Mouse (Mus musculus) limb, embryonic 10.5 days (tissue): Measurements from ENCODE around the gene Lifr. TPM values are rescaled to one million over a fixed set of nuclear protein-coding genes. Genes with fewer than 3 reads are reported as not detected.

Experiments used
- DNase-seq: peaks from one replicate; pipeline ENCODE4 v3.0.0-alpha.2; 2017; ENCODE audit warnings: low spot score
- H3K27ac ChIP-seq: fragments of 300-500 bp; sonication (generic); 2 replicates; pipeline ENCODE4 v1.5.1; 2016; ENCODE audit warnings: mild to moderate bottlenecking
- H3K27me3 ChIP-seq: fragments of 300-500 bp; sonication (generic); 2 replicates; pipeline ENCODE4 v1.6.1; 2016; ENCODE audit warnings: low read depth, mild to moderate bottlenecking; ENCODE audit not compliant: poor library complexity, severe bottlenecking
- H3K36me3 ChIP-seq: fragments of 300-500 bp; sonication (generic); 2 replicates; pipeline ENCODE4 v1.6.1; 2016; ENCODE audit warnings: mild to moderate bottlenecking, moderate library complexity
- H3K4me1 ChIP-seq: fragments of 300-500 bp; sonication (generic); 2 replicates; pipeline ENCODE4 v1.6.1; 2016
- H3K4me3 ChIP-seq: fragments of 300-500 bp; sonication (generic); 2 replicates; pipeline ENCODE4 v1.5.1; 2016; ENCODE audit warnings: mild to moderate bottlenecking, moderate library complexity
- H3K9me3 ChIP-seq: fragments of 300-500 bp; sonication (generic); replicated peaks from 2 replicates; pipeline ENCODE4 v1.6.1; 2016; ENCODE audit warnings: mild to moderate bottlenecking
- WGBS: fragments of 180-500 bp; shearing (Covaris S2); methylation state at CpG from one replicate; pipeline ENCODE4 v1.1.7; 2016; 5-methylcytosine and 5-hydroxymethylcytosine counted together
- polyA plus RNA-seq: library from polyadenylated mRNA; unstranded; fragments of >200 nt; fragmentation: Nextera tagmentation; extraction: Ambion mirVana; gene quantifications from 2 replicates; pipeline ENCODE4 v1.2.1, GENCODE M21; 2016

The Lifr gene
- polyA plus RNA-seq, 1 experiment from 2014 or later, result 12.1 TPM

GRCm38 (mm10) chr15:7203606-7204330 lies 113.4 kb downstream of the Lifr start:
- peaks cover 63% of the 10 kb centered on the region for H3K4me1 ChIP-seq
- WGBS, result 63% methylated on average over 9 of the region's 9 CpGs
- no peaks in the 10 kb centered on the region for H3K9me3 ChIP-seq
- DNase-seq, result no peak
- no peak overlapping the region for H3K4me3 ChIP-seq
- peak overlapping the region; percentile 62 for H3K27ac ChIP-seq
- H3K27me3 ChIP-seq, result no peaks in the 10 kb centered on the region
- 0 out of 2 replicates have a peak, but pooled peaks cover 6% of the 10 kb centered on the region for H3K36me3 ChIP-seq

GRCm38 (mm10) chr15:7204917-7205316 lies 114.5 kb downstream of the Lifr start:
- Histone ChIP-seq H3K9me3 (no peaks in the 10 kb centered on the region), H3K27ac (peak overlapping the region; percentile 78; the same call in 1 of the 2 replicates), H3K4me1 (peaks cover 52% of the 10 kb centered on the region), H3K4me3 (no peak overlapping the region), H3K36me3 (0 out of 2 replicates have a peak, but pooled peaks cover 6% of the 10 kb centered on the region), H3K27me3 (no peaks in the 10 kb centered on the region)
- no peak for DNase-seq
- 79% methylated on average over 13 of the region's 13 CpGs for WGBS

GRCm38 (mm10) chr15:7206110-7206509 lies 115.7 kb downstream of the Lifr start:
- 22% methylated on average over 5 of the region's 5 CpGs for WGBS
- H3K4me1 ChIP-seq, result peaks cover 49% of the 10 kb centered on the region
- H3K36me3 ChIP-seq, result 0 out of 2 replicates have a peak, but pooled peaks cover 6% of the 10 kb centered on the region
- H3K27me3 ChIP-seq, result no peaks in the 10 kb centered on the region
- DNase-seq, result no peak
- no peaks in the 10 kb centered on the region for H3K9me3 ChIP-seq
- peak overlapping the region; percentile 78 for H3K27ac ChIP-seq
- H3K4me3 ChIP-seq, result no peak overlapping the region

GRCm38 (mm10) chr15:7207292-7207691 lies 116.9 kb downstream of the Lifr start:
- Histone ChIP-seq H3K4me3 (no peak overlapping the region), H3K9me3 (no peaks in the 10 kb centered on the region), H3K27me3 (no peaks in the 10 kb centered on the region), H3K27ac (no peak overlapping the region), H3K36me3 (0 out of 2 replicates have a peak, but pooled peaks cover 6% of the 10 kb centered on the region), H3K4me1 (peaks cover 37% of the 10 kb centered on the region)
- 93% methylated on average over 7 of the region's 7 CpGs for WGBS
- no peak for DNase-seq

- no peak for DNase-seq
- peaks cover 36% of the 10 kb centered on the region for H3K4me1 ChIP-seq
- 0 out of 2 replicates have a peak, but pooled peaks cover 6% of the 10 kb centered on the region for H3K36me3 ChIP-seq
- 83% methylated on average over 9 of the region's 9 CpGs for WGBS
- H3K27ac ChIP-seq, result no peak overlapping the region
- no peaks in the 10 kb centered on the region for H3K9me3 ChIP-seq
- no peak overlapping the region for H3K4me3 ChIP-seq
- H3K27me3 ChIP-seq, result no peaks in the 10 kb centered on the region
These were observed 117.8 kb downstream of the Lifr start for GRCm38 (mm10) chr15:7208180-7208579.

- DNase-seq, result no peak
These were observed 123.3 kb downstream of the Lifr start for GRCm38 (mm10) chr15:7213683-7214082.

GRCm38 (mm10) chr15:7215845-7216244 lies 125.4 kb downstream of the Lifr start:
- 97% methylated on average over 3 of the region's 3 CpGs for WGBS
- no peak overlapping the region for H3K27ac ChIP-seq
- peaks cover 6% of the 10 kb centered on the region; the same call in 1 of the 2 replicates for H3K4me1 ChIP-seq
- no peaks in the 10 kb centered on the region for H3K27me3 ChIP-seq
- no peaks in the 10 kb centered on the region for H3K36me3 ChIP-seq
- H3K4me3 ChIP-seq, result no peak overlapping the region
- H3K9me3 ChIP-seq, result no peaks in the 10 kb centered on the region
- DNase-seq, result no peak

More at GRCm38 (mm10) chr15:7213683-7214082, 123.3 kb downstream of the Lifr start:
- Histone ChIP-seq H3K9me3 (no peaks in the 10 kb centered on the region), H3K27ac (no peak overlapping the region), H3K4me1 (peaks cover 6% of the 10 kb centered on the region; the same call in 1 of the 2 replicates), H3K27me3 (no peaks in the 10 kb centered on the region), H3K4me3 (no peak overlapping the region), H3K36me3 (no peaks in the 10 kb centered on the region)
- WGBS, result 86% methylated on average over 1 of the region's 1 CpGs

- 82% methylated on average over 9 of the region's 9 CpGs for WGBS
- no peak for DNase-seq
- H3K4me3 ChIP-seq, result no peak overlapping the region
- no peaks in the 10 kb centered on the region for H3K9me3 ChIP-seq
- peak overlapping the region; percentile 28; the same call in 1 of the 2 replicates for H3K27ac ChIP-seq
- H3K36me3 ChIP-seq, result no peaks in the 10 kb centered on the region
- no peaks in the 10 kb centered on the region for H3K27me3 ChIP-seq
- peaks cover 9% of the 10 kb centered on the region; the same call in 1 of the 2 replicates for H3K4me1 ChIP-seq
These were observed 126.3 kb downstream of the Lifr start for GRCm38 (mm10) chr15:7216581-7217272.

GRCm38 (mm10) chr15:7217273-7217598 lies 126.8 kb downstream of the Lifr start:
- Histone ChIP-seq H3K27me3 (no peaks in the 10 kb centered on the region), H3K36me3 (no peaks in the 10 kb centered on the region), H3K27ac (0 out of 2 replicates have a peak overlapping the region, but pooled peaks have one; percentile 28), H3K4me1 (peaks cover 15% of the 10 kb centered on the region), H3K4me3 (no peak overlapping the region), H3K9me3 (no peaks in the 10 kb centered on the region)
- no peak for DNase-seq
- whole genome bisulfite sequencing, result 87% methylated on average over 6 of the region's 6 CpGs

GRCm38 (mm10) chr15:7222809-7223208 lies 132.4 kb downstream of the Lifr start:
- H3K4me3 ChIP-seq, result no peak overlapping the region
- H3K27ac ChIP-seq, result peak overlapping the region; percentile 68
- DNase-seq, result peak; percentile 43
- WGBS, result 35% methylated on average over 11 of the region's 11 CpGs
- no peaks in the 10 kb centered on the region for H3K9me3 ChIP-seq
- H3K4me1 ChIP-seq, result peaks cover 28% of the 10 kb centered on the region
- H3K27me3 ChIP-seq, result no peaks in the 10 kb centered on the region
- H3K36me3 ChIP-seq, result no peaks in the 10 kb centered on the region

GRCm38 (mm10) chr15:7224151-7224775 lies 133.8 kb downstream of the Lifr start:
- Histone ChIP-seq H3K27ac (peak overlapping the region; percentile 21; the same call in 1 of the 2 replicates), H3K27me3 (no peaks in the 10 kb centered on the region), H3K4me1 (peaks cover 28% of the 10 kb centered on the region), H3K9me3 (no peaks in the 10 kb centered on the region), H3K4me3 (no peak overlapping the region), H3K36me3 (no peaks in the 10 kb centered on the region)
- WGBS, result 86% methylated on average over 12 of the region's 12 CpGs
- DNase-seq, result no peak

GRCm38 (mm10) chr15:7226225-7226624 lies 135.8 kb downstream of the Lifr start:
- no peaks in the 10 kb centered on the region for H3K27me3 ChIP-seq
- no peaks in the 10 kb centered on the region for H3K36me3 ChIP-seq
- WGBS, result 5% methylated on average over 5 of the region's 5 CpGs
- H3K9me3 ChIP-seq, result no peaks in the 10 kb centered on the region
- peak; percentile 90 for DNase-seq
- peaks cover 28% of the 10 kb centered on the region for H3K4me1 ChIP-seq
- no peak overlapping the region for H3K4me3 ChIP-seq
- no peak overlapping the region for H3K27ac ChIP-seq
